Mouse (Mus musculus) layer of hippocampus, postnatal 36 days (tissue): ENCODE results near the gene Fkbp11. TPM values are rescaled to one million over a fixed set of nuclear protein-coding genes. Genes with fewer than 3 reads are reported as not detected.
"Not testable (repeated sequence)": the region's sequence is repeated elsewhere in the genome, so short reads cannot be mapped to it uniquely, and the experiment has no call there.

Experiments
- DNase-seq, 2 experiments: peaks; one replicate each; pipeline ENCODE4 v3.0.0; 2022
- total RNA-seq, 2 experiments: library from RNA; stranded (reverse); gene quantifications; 2 replicates each; pipeline ENCODE4 v1.2.3; 2021

The Fkbp11 gene
- total RNA-seq = 1 to 10 TPM in 1 of 2 experiments, under 1 TPM in 1; 0.88 to 1.0 TPM

DNA sequence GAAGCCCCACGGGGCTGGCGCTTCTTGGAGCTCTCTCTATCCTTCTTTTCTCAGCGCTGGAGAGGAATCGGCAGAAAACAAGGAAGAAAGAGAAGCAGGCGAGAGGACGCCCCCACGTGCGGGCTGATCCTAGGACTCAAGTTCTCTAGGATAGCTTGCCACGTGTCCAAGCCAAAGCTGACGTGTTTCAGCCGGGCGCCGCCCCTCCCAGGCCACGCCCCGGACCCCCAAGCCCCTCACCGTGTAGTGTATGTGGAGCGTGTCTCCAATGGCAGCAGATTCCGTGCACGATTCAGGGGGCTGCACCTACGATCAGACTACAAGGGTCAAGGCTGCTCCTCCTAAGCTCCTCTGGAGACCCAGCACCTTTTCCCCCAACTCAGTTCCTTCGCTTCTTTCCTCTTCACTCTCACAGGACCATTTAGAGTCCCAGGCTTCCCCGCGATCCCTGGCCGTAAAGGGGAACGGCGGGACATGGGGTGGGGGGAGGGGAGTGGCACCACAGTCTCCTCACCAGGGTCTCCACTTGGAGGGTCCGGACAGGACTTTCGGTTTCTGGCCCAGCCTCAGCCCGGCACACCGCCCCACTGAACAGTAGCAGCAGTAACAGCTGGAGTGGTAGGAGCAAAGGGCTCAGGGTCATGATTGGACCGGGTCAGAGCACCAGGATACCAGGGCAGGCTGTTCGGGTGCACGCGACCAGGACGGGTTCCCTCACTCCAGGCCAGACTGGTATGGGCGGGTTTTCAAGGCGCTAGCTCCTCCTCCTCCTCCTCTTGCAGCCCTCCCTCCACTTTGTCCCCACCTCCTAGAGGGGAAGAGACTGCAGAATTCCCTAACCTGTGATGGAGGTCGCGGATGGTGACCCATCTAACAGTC lies at the start of gene Fkbp11:
Gene Fkbp11, minus strand, starts transcription at position 756 of the 879 bp plus-strand sequence.
- no peak for DNase-seq

DNA sequence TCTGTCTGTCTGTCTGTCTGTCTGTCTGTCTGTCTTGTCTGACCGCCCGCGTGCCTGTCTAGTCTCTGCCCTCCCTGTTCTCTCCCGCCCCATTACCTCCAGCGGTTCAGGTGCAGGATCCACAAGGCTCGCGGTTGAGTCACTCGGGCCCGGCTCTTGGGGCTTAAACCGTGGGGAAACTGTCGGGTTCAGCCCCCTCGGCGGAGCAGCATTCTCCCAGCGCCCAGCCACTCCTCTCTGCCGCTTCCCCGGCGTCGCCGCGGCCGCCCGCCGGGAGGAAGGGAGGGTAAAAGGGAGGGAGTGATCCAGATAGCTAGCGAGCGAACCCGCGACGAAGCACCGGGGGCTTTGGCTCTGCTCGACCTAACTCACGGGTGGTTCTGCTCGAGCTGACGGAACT lies 49.8 kb upstream of the Fkbp11 start, which contains the start of gene Wnt10b:
Gene Wnt10b, minus strand, starts transcription at position 389 of the 400 bp plus-strand sequence.
- no peak for DNase-seq

DNA sequence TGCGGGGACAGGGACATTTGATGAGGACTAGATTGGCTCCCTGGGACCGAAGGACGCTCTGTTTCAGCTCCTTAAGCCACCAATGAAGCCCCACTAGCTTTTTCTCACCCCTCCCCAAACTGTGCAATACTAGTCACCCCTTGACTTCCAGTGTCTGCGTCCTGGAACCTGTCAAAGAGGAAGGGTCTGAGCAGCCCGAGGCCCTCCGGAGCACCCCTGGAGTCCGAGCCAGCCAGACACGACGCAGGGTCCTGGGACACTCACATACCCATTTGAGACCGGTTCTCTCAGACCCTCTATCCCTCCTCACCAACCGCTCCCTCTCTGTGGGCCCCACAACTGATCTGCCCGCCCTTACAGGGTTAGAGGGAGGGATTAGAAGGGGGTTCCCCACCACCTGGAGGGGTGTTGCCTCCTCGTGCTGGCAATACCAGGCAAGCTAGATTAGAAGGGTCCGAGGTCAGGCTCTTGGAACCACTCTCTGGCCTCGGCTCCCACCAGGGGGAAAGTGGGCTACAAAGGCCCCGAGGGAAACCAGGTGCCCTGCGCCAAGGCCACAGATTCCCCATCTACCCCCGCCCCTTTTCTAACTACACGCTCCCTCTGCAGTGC lies 49.1 kb upstream of the Fkbp11 start:
- DNase-seq = no peak

DNA sequence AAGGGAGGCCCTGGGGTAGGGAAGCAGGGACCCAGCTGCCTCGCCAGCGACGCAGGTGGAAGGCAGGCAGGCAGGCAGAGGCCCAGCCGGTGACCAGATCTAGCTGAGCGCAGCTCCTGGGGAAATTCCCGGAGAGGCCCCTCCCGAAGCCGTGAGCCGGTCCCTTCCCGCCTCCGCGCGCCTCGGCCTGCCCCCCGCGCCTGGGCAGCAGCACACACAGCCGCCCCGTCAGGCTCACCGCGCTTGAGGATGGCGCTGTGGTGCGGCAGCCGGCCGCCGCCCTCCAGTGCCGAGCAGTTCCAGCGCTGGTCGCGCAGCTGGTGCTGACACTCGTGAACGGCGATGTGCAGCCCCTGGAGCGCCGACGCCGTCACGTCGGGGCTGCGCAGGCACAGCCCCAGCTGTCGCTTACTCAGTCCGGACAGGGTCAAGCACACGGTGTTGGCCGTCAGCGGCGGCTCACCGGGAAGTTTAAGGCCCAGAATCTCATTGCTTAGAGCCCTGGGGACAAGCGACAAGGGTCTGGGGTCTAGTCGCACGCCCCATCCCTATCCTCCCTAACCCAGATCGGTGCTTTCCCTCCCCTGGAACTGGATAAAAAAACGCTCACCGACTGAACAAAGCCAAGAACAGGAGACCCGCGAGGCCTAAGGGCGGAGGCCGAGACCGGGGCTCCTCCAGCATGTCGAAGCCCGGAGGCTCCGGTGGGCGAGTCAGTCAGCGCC lies 48.4 kb upstream of the Fkbp11 start:
- no peak for DNase-seq

DNA sequence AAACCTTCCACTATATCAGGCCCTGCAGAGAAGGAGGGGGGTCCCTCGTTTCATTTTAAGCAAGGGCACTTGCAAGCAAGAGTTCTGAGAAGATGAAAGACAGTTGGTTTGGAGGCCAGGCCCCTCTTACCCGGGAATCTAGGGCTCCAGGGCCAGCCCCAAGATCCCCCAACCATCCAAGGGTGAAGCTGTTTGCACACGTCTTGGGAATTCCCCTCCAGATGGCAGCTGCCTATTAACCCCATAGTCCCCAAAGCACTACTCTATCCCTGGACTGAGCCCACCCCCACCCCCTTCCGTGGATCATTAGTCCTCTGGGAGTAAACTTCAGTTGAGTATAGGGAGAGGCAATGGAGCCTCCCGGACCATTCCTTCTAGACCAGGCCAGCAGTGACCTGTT lies 47.5 kb upstream of the Fkbp11 start:
- DNase-seq = no peak

DNA sequence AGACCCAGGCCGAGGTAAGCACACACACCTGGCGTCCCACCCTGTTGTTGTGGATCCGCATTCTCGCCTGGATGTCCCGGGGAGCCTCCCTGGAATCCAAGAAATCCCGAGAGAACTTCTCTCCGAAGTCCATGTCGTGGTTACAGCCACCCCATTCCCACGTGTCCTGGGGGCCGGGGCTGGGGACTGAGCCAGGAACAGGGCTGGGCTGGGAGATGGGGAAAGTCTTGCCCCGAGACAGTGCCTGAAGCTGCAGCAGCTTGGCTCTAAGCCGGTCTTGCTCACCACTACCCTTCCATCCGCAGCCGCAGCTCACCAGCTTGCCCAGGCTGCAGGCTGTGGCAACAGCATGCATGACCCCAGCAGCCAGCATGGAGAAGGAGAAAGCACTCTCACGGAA lies 46.1 kb upstream of the Fkbp11 start:
- DNase-seq = no peak

DNA sequence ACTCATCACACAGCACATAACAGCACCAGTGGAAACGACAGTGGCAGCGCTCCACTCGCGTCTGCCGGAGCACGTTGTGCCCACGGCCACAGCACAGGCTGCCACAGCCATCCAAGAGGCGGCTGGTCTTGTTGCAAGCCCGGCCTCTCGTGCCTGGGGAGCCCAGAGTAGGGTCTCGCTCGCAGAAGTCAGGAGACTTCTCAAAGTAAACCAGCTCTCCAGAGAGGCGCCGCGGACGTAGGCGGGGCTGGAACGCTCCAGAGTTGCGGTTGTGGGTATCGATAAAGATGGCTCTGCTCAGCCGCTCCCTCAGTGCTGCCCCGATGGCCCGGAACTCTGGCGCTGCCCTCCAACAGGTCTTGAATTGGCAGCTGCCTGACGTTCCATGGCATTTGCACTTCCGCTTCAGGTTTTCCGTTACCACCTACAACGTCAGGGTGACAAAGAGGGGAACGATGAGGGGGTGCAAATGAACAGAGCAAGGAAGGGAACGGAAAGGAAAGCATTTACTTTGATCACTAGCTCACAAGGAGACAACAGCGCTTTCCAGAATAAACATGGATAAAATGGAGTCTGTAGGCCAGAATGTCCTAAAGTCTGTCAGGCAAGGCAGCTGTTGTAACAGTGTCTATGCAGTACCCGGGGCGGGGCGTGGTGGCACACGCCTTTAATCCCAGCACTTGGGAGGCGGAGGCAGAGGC lies 44.7 kb upstream of the Fkbp11 start:
- DNase-seq = no peak

DNA sequence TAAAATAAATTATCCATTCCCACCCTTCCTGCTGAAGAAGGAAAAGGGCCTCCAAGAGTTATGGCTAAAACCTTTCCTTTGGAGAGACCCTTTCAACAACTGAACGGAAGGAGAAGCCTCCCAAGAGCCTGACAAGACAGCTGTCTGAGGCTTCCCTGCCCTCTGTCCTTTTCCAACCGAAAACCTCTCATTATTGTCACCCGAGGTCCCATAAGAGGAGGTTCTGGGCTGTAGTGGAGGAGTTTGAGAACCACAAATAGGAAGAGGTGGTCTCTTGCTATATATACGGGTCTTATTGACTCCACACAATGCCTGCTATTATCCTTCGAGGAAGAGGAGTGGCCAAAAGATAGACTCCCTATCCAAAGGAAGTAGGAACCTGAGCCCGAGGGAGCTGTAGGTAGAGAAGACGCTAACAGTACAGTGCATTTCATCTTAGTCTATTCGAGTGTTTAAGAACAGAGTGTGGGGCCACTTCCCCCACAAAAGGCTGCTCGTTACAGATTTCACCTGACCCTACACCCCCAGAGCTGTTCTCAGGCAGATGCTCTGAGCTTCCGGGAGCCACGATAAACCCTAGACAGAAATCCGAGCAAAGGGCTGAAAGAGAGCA lies 43.9 kb upstream of the Fkbp11 start:
- DNase-seq = no peak

DNA sequence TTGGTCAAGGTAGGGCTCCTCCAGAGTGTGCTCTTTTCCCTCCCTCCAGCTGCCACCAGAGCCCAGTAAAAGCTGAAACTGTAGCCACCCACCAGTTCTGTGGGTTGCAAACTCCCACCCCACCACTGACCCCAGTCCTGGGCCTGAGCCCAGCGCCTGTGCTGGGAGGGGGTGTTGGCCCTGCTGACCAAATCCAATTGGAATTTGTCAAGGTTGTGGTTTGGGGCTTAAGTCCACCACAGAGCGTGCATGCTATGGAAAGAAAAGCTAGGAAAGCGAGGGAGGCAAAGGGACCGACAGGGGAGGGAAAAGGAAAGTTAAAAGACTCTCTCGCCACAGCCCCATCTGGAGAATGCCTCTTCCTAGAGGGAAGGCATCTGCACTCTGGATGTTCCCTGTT lies 40.3 kb upstream of the Fkbp11 start:
- no peak for DNase-seq

DNA sequence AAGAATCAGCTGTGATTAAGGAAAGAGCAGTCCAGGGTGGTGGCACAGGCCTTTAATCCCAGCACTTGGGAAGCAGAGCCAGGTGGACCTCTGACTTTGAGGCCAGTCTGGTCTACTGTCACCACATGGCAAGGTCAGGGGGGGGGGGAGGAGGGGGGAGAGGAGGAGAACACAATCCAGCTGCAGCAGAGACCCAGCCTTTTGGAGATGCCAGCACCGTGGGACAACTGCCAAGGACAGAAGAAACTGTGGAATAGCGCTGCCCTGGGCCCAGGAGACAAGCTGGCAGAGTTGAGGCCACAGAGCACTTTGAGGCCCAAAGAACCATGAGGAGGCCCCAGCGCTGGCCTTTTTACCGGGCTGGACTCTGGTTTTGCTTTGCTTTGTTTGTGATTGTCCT lies 37.9 kb upstream of the Fkbp11 start:
- no peak for DNase-seq

DNA sequence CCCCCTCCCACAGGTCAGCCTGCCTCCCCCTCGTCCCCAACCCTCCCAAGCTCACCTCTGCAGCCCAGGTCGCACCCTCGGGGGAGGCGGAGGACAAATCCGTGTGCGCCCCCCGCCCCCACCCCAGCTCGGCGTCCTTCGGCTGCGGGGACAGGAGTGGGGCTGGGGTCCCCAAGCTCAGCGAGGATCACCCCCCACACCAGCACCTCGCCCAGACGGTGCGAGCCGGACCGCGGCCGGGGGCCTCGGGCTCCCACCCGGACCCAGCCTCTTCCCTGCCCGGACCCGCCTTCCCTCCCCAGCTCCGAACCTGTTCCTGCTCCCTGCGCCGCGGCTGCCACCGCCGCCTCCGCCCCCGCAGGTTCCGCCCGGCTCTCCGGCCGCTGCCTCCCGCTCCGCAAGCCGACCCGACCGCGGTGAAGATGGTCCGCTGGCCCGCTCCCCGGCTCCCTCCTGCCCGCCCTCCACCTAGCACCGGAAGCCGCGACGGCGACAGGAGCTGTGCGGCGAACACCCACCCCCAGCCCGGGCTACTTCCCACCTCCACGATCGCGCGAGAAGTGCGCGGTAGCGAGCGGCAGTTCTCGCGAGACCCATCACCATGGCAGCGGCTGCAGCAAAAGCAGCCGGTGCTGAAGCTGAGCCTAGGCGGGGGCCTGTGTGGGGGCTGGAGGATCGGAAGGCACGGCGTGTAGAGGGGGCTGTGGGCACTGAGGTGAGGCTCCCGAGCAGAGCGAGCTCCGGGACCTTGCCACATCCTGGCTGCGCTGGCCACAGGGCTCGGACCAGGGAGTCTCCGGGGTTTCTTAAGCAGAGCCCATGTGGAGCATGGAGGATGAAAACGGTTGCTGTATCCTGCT lies 34.9 kb upstream of the Fkbp11 start, which contains the start of gene Arf3:
Gene Arf3, minus strand, starts transcription at position 545 of the 860 bp plus-strand sequence.
- peak; percentile 96 to 97 for DNase-seq

DNA sequence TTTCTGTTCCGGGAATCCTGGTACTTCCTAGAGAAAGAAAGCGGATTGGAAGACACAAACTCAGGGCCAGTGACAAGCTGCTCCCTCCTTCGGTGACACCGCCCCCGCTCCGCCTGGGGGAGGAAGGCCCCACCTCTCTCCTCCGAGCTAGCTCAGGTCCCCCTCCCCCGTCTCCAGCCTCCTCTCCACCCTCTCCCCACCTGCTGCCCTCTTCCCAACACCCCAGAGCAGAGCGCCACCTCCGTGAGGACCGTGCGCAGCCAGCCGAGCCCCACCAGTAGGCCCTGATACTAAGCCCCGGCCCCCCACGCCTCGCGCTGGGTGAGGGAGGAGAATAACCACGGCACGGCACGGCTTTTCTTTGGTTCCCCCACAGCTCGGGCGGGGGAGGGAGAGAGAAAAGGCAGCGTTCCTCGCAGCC lies 34.2 kb upstream of the Fkbp11 start:
- peak; percentile 75 for DNase-seq

DNA sequence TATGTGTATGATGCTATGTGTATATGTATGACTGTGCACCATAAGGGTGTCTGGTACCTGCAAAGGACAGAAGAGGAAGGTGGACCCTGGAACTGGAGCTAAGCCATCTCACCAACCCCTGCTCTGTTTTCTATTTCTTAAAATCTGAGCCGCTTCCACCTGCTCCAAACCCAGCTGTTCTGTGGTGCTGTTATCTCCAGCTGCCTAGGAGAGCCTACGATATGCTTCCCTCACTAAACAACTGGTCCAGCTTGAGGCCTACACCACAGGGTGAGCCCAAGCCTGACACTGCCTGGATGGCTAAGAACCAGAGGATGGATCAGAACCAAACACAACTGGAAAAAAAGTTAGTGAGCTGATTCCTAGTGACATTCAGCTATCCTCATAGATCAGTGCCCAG lies 26.1 kb upstream of the Fkbp11 start:
- DNase-seq = no peak

DNA sequence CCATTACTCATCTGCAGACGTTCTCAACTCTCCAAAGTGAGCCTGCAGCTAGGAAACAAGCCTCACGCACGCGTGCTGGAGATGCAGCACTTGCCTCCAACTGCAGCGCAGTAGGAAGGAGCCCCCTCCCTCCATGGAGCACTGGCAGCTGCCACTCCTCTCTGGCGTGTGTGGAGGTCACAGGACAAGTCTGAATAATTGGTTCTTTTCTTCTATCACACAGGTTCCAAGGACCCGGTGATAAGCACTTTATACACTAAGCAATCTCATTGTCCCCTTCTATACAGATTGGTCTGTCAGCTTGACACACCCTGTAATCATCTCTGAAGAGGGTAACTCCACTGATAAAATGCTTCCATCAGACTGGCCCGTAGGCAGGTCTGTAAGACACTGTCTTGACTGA lies 25.0 kb upstream of the Fkbp11 start:
- no peak for DNase-seq

DNA sequence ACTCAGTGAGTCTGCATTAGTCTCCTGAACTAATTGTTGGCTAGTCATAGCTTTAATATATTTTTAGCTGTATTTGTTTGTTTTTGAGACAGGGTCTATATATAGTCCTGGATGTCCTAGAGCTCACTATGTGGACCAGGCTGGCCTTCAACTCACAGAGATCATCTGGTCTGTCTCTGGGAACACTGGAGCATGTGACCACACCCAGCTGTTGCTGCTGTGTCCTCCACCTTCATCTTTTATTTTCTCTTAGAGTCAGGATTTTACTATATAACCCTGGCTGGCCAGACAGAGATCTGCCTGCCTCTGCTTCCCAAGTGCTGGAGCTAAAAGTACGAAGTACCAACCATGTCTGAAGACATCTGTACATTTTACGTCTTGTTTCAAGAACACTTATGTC lies 21.1 kb upstream of the Fkbp11 start:
- no peak for DNase-seq

DNA sequence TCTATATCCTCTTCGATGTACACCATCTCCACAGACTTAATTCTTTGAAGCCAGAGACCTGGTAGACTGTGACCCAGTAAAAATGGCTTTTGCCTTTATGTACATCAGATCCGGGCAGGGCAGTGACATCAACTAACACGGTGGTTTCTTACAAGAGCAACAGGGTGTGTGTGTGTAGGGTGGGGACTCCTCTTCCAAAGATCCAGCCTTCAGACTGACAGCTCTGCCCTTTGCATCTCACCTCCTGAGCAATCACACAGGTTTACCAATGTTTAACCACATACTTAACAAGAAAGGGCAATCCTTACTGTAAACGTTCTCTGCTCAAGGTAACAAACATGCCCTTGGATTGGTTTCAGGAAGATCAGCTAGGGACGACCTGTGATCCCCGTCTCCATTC lies 19.3 kb upstream of the Fkbp11 start:
- no peak for DNase-seq

DNA sequence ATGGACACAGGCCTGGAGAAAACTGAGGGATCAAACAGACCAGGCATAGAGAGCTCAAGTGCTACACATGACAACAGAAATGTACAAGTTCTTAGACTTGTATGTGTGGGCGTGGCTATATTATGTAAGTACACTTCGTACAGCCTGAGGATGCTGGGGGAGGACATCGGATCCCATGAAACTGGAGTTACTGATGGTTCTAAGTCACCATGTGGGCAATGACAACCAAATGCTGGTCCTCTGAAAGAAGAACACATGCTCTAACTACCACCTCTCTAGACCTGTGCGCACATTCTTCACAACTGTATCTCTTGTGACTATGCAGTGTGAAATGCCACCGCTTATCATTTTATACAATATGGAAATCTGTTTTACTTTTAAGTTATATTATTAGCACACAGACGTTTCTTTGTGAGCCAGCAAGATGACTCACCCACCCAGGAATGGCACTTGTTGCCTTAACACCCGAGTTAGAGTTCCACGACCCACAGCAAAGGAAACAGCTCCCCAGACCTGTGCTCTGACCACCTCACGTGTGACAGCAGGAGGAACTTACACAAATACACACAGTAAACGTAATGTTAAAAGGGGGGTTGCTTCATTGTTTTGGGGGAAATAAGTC lies 18.5 kb upstream of the Fkbp11 start:
- DNase-seq = no peak

DNA sequence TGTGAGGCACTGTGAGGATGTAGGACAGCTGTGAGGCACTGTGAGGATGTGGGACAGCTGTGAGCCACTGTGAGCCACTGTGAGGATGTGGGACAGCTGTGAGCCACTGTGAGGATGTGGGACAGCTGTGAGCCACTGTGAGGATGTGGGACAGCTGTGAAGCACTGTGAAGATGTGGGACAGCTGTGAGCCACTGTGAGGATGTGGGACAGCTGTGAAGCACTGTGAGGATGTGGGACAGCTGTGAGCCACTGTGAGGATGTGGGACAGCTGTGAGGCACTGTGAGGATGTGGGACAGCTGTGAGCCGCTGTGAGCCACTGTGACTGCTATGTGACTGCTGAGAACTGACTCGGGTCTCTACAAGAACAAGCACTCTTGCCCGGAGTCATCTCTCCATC lies 15.9 kb upstream of the Fkbp11 start:
- DNase-seq = not testable (repeated sequence)

DNA sequence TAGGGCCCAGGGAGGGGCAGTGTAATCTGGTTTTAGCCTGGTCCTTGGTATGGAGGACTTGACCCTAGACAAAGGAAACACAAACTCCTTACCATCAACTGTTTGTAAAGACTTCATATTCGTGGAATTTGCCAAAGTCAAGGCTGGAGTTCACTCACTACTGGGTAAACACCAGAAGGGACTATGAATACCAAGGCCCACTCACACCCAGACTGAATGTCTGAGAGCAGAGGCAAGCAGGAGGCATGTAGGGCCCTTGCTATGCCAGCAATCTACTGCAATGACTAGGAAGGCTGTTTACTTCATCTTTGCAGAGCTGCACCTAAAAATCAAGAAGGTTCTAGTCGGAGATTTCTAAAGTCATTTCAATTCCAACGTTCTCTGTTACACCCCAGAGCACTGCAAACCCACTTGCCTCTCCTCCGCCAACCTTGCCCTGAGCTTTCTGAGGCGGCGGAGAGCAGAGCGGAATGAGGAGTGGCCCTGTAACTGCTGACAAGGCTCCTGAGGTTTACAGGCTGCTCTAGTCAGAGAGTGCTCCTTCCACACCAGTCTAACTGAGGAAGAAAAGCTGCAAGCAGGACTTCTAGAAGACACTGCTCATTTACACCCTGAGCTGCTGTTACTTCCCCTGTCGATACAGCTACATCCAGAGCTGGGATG lies 14.9 kb upstream of the Fkbp11 start:
- no peak for DNase-seq

DNA sequence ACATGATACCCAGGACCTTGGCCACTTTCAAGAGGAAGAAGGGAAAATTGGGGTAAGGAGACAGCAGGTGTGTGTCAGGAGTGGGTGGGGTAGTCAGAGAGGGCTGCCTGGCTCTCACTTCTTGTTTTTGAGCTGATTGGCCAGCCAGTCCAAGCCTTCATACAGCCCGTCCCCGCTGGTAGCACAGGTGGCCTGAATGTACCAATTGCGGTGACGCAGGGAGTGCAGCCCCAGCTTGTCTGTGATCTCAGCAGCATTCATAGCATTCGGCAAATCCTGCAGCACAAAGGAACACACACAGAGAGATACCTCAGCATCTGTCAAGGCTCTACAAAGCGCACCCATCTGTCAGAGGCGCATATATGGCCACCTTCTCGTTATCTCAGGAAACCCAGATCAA lies 12.2 kb upstream of the Fkbp11 start:
- no peak for DNase-seq
